Mouse (Mus musculus) cerebellum, adult 2 months (tissue): ENCODE data around the gene Ccnjl.

Experiments
- CTCF ChIP-seq: fragments of 200-500 bp; IDR thresholded peaks from 2 replicates; pipeline ENCODE4 v1.5.1; 2011; ENCODE audit warnings: low read depth, mild to moderate bottlenecking, control low read depth, low read length, moderate library complexity, borderline replicate concordance; ENCODE audit not compliant: insufficient read depth
- POLR2A ChIP-seq: fragments of 200-500 bp; IDR thresholded peaks from 2 replicates; pipeline ENCODE4 v1.6.1; 2011; ENCODE audit warnings: low read length, control low read depth, borderline replicate concordance; ENCODE audit not compliant: insufficient read depth

DNA sequence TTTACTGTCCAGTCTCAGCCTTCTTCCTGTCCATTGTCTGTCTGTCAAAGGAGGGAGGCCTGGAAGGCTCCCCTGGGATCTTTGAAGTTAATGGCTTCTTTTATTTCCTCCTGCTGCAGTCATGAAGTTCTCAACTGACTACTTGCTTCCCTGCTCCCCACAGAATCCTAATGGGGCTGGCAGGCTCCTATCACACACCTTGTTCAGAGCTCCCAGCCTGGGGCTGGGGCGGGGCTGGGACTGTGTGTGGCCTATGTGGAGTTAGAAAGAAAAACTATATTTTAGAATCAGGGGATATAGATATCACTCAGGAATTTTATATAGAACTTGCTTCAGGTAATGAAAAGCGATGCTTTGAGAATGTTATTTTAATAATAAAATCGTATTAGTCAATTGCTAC lies 8.1 kb upstream of the Ccnjl start:
- no peak for TF ChIP-seq POLR2A
- TF ChIP-seq CTCF, result no peak
